Mouse (Mus musculus): ENCODE measurements around the gene Trit1. TPM values are rescaled to one million over a fixed set of nuclear protein-coding genes. Genes with fewer than 3 reads are reported as not detected.
A peak's percentile ranks its signal among the peaks of the same experiment; 100 is the strongest.
"Not testable (repeated sequence)": the region's sequence is repeated elsewhere in the genome, so short reads cannot be mapped to it uniquely, and the experiment has no call there.

Gene Trit1
- total RNA-seq, 1 experiment from 2014 or later, result 15.6 TPM

- ATAC-seq (replicated peaks; ENCODE audit: insufficient number of reproducible peaks, low FRiP score, low TSS enrichment, poor library complexity, severe bottlenecking), result peak; percentile 60
These were observed 20.8 kb upstream of the Trit1 start, which contains the start of gene Mycl for GRCm38 (mm10) chr4:122995404-122996220. TSS of gene Mycl (plus strand) at chr4:122995652.

GRCm38 (mm10) chr4:122996221-122996617 is 20.2 kb upstream of the Trit1 start:
- ATAC-seq (replicated peaks; ENCODE audit: insufficient number of reproducible peaks, low FRiP score, low TSS enrichment, poor library complexity, severe bottlenecking), result no peak

DNA sequence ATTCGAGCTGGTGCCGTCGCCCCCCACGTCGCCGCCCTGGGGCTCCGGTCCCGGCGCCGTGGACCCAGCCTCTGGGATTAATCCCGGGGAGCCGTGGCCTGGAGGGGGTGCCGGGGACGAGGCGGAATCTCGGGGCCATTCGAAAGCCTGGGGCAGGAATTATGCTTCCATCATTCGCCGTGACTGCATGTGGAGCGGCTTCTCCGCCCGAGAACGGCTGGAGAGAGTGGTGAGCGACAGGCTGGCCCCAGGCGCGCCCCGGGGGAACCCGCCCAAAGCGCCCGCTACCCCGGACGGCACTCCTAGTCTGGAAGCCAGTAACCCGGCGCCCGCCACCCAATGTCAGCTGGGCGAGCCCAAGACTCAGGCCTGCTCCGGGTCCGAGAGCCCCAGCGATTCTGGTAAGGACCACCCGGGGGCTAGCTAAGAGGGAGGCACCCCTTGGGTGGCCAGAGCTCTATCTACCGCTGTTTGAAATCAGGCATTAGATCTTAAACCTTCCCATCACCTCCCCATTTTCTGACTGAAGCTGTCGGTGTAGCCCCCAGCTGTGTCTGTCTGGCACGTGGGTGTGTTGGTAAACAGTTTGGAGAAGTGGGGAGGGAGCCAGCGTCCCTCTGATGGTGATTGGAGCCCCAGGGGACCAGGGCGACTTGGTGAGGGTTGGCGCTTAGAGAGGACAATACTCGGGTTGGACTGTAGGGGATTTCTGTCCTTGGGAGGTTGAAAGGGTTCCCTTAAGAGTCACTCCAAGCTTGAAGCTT is 19.6 kb upstream of the Trit1 start:
- no peak for ATAC-seq (replicated peaks; ENCODE audit: insufficient number of reproducible peaks, low FRiP score, low TSS enrichment, poor library complexity, severe bottlenecking)

DNA sequence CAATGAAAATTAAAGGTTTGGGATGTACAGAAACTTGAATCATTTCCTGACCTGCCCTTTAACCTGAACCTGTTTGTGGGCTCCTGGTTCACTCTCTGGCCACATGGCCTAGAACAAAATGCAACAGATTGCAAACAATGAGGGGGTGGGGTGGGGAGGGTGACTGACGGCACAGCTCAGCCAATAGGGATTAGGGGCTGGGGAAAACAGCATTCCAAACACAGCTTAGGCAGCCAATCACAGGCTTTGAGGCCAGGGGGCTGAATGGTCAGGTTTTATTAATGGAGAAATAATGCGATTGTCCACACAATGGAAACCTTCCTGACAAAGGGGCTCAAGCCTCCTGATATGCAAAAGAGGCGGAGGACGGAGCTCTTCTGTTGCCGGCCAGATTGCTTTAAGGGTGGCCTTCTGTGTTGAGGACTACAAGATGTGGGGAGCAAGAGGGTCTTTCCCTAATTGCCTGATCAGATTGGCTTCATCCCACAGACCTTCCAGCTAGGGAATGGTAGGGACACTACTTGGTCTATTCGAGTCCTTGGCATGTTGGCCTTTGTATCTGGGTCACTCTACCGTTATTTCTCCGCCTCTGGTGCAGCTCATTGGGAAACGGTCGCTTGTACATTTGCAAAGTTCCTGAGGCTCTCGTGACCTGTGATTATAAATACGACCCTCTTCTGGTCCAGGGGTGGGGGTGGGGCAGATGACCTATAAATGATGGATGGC is 17.7 kb upstream of the Trit1 start:
- ATAC-seq (replicated peaks; ENCODE audit: insufficient number of reproducible peaks, low FRiP score, low TSS enrichment, poor library complexity, severe bottlenecking), result no peak

GRCm38 (mm10) chr4:122999263-122999691 is 17.1 kb upstream of the Trit1 start:
- ATAC-seq (replicated peaks; ENCODE audit: insufficient number of reproducible peaks, low FRiP score, low TSS enrichment, poor library complexity, severe bottlenecking), result no peak

GRCm38 (mm10) chr4:123000130-123000529 is 16.3 kb upstream of the Trit1 start:
- no peak for ATAC-seq (replicated peaks; ENCODE audit: insufficient number of reproducible peaks, low FRiP score, low TSS enrichment, poor library complexity, severe bottlenecking)

DNA sequence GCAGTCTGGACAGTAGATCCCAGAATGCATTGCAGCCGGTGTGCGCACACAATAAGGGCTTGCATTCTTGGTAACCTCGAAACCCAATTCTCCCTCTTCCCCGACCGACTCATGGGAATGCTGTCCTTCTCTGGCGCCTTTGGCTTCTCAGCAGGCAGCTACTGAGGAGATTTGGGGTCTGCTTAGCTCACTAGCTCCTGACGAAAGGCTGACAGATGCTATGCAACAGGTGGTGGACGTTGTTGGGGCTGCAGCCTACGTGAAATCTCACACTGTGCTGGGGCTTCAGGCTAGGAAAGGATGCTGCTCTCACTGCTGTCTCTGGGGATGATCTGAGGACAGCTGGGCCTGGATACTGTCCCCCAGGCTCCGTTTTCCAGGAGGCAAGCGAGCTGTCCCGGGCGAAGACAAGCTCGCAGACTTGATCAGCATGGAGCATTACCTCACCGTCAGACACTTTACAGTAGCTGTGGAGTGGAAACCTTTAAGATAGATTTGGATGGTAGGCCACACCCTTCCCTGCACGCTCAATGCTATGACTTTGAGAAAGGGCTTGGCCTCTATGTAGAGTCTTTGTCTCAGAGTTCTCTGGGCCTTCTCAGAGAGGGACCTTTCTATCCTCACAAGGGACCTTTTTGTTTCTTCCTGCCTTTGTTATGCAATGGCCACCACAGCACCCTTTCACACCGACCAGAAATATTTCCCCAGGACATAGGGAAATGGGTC is 15.6 kb upstream of the Trit1 start:
- no peak for ATAC-seq (replicated peaks; ENCODE audit: insufficient number of reproducible peaks, low FRiP score, low TSS enrichment, poor library complexity, severe bottlenecking)

GRCm38 (mm10) chr4:123005054-123005966 is 11.1 kb upstream of the Trit1 start:
- no peak for ATAC-seq (replicated peaks; ENCODE audit: insufficient number of reproducible peaks, low FRiP score, low TSS enrichment, poor library complexity, severe bottlenecking)

DNA sequence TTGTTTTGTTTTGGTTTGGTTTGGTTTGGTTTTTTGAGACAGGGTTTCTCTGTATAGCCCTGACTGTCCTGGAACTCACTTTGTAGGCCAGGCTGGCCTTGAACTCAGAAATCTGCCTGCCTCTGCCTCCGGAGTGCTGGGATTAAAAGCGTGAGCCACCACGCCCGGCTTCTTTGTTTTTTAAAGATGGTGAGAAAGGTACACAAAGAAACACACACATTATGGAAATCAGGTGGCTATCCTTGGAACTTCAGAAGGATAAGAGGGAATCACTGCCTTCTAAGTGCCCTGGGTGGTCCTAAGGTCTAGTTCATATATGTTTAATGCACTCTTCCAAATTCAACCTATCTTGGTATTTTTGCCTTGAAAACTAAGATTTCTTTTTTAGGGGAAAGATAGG is 3.9 kb upstream of the Trit1 start:
- ATAC-seq (replicated peaks; ENCODE audit: insufficient number of reproducible peaks, low FRiP score, low TSS enrichment, poor library complexity, severe bottlenecking), result not testable (repeated sequence)

GRCm38 (mm10) chr4:123013346-123013945 is 3.0 kb upstream of the Trit1 start:
- no peak for ATAC-seq (replicated peaks; ENCODE audit: insufficient number of reproducible peaks, low FRiP score, low TSS enrichment, poor library complexity, severe bottlenecking)

- peak; percentile 55 for ATAC-seq (replicated peaks; ENCODE audit: insufficient number of reproducible peaks, low FRiP score, low TSS enrichment, poor library complexity, severe bottlenecking)
These were observed 2.4 kb upstream of the Trit1 start for GRCm38 (mm10) chr4:123013949-123014406.

DNA sequence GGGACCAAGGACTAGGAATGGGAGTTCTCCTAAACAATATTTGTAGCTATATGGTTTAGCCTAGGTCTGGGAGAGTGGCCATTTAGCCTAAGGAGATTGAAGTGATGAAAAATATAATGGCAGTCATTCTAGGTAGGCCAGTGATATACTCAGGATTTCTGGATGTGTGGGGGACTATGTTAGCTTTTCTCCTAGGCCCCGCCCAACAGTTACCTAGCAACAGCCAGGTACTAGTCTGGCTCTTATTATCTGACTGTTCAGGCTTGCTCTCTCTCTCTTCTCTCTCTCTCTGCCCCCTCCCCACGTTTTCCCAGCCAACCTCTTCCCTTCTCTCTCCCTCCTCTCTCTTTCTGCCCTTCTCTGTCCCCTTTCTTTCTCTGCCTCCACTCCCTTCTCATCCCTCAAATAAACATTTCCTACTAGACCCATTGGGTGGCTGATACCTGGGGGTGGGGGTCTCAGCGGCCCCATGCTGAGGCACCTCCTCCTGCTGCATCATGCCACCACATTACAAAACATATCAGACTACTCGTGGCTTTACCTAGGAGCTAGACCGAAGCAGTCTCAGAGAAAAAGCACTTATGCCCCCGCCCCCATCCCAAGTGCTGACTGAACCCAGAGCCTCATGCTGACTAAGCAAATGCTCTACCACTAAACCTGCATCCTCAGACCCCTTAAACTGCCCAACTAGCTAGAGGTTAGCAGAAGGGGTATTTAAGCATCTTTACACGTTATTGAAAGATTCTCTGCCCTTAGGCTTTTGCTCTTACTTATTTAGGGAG is 1.7 kb upstream of the Trit1 start:
- no peak for ATAC-seq (replicated peaks; ENCODE audit: insufficient number of reproducible peaks, low FRiP score, low TSS enrichment, poor library complexity, severe bottlenecking)

- no peak for ATAC-seq (replicated peaks; ENCODE audit: insufficient number of reproducible peaks, low FRiP score, low TSS enrichment, poor library complexity, severe bottlenecking)
These were observed 5.2 kb downstream of the Trit1 start for GRCm38 (mm10) chr4:123021591-123021990.

DNA sequence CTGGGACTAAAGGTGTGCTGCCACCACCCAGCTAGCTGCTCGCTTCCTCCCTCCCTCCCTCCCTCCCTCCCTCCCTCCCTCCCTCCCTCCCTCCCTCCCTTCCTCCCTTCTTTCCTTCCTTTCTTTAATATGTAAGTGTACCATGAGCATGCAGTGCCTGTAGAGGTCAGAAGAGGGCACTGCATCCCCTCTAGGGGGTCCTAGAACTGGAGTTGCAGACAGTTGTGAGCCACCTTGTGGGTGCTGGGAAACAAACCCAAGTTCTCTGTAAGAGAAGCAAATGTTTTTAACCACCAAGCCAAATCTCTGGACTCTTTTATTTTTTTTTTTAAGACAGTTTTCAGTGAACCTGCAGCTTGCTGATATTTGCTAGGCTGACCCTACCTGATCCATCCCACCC is 6.5 kb downstream of the Trit1 start:
- no peak for ATAC-seq (replicated peaks; ENCODE audit: insufficient number of reproducible peaks, low FRiP score, low TSS enrichment, poor library complexity, severe bottlenecking)

DNA sequence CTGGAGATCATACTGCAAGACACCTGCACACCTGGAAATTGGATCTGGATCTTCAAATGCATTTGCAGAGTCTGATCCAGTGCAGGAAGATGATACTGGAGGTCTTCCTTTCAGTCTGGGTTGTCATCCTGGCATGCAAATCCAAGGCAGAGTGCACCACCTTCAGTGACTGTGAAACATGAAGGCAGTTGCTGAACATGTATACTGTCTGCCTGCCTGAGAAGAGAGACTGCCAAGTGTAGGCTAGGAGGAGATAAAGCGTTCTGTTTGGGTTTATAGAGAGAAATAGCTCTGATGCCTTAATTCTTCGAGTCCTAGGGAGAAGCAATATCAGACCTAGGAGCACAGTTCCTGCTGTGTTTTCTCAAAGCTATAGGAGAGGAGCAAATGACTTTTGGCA is 9.0 kb downstream of the Trit1 start:
- no peak for ATAC-seq (replicated peaks; ENCODE audit: insufficient number of reproducible peaks, low FRiP score, low TSS enrichment, poor library complexity, severe bottlenecking)

GRCm38 (mm10) chr4:123026161-123026560 is 9.8 kb downstream of the Trit1 start:
- peak; percentile 90 for ATAC-seq (replicated peaks; ENCODE audit: insufficient number of reproducible peaks, low FRiP score, low TSS enrichment, poor library complexity, severe bottlenecking)

DNA sequence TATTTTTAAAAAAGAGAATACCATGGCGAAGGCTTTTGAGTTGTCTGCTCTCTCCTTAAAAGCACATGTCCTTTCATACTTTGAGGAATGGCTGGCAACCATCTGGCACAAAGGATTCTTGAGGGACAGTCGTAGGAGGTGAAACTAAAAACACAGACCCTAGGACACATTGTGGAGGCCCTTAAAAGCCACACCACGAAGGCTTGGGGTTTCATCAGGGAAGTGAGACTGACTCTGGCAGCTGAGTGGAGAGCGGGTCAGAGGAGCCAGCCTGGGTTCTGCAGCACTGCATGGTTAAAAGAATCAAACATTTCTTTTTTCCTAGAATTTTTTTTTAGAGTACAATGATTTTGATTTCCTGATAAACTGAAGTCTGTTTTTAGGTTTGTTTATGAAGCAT is 10.2 kb downstream of the Trit1 start:
- no peak for ATAC-seq (replicated peaks; ENCODE audit: insufficient number of reproducible peaks, low FRiP score, low TSS enrichment, poor library complexity, severe bottlenecking)

Measured in monocyte, adult 5-6 weeks (primary cell).